Mouse (Mus musculus): Measurements from ENCODE around the gene Dek. TPM values are rescaled to one million over a fixed set of nuclear protein-coding genes. Genes with fewer than 3 reads are reported as not detected.

Gene Dek
- total and polyA plus RNA-seq, 3 experiments: 7.4 to 32.6 (median 32.1) TPM

DNA sequence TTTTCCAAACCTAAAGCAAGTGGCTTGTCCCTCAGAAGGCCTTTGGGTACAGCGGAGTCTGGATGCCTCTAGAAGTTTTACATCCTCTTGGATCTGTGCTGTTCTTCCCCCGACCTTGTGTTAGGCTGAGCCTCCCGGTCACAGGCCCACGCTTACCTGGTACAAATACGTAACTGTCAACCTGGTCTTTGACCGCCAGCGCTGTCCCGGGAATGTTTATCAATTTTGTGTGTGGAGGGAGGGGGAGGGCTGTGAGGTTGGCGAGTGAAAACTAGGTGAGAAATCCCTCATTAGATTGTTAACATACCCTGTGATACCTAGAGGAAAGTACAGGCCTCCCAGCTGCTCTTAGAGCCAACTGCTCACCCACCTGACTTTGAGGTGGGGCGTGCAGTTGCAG lies 44.0 kb upstream of the Dek start:
- Histone ChIP-seq H3K4me1 (ENCODE audit: control insufficient read depth, insufficient read depth, low read length) (peaks cover 2% of the 10 kb centered on the region; the same call in 1 of the 2 replicates), H3K27ac (no peak overlapping the region), H3K9ac (ENCODE audit: low read depth, low read length) (no peak overlapping the region), H3K36me3 (ENCODE audit: control insufficient read depth, insufficient read depth, low read length) (no peaks in the 10 kb centered on the region), H3K4me3 (no peak overlapping the region), H3K27me3 (ENCODE audit: control insufficient read depth, insufficient read depth, low read length) (no peaks in the 10 kb centered on the region), H3K79me2 (replicated peaks; ENCODE audit: control insufficient read depth, insufficient read depth, low read length) (no peaks in the 10 kb centered on the region)
- 93% methylated on average over 10 of the region's 10 CpGs for WGBS
- TF ChIP-seq POLR2A (IDR thresholded peaks at IDR 0.05; ENCODE audit: insufficient read depth, low read depth, low read length): no peak
- no peak for TF ChIP-seq CTCF (IDR thresholded peaks at IDR 0.05)
- TF ChIP-seq EP300 (IDR thresholded peaks at IDR 0.05; ENCODE audit: insufficient read depth, low read depth, low read length): no peak
- DNase-seq: no peak
- intact Hi-C loops (cut with DNase I): loop anchor here (2.0 to 10.0 kb wide), 3 partner anchors 37 to 75 kb away; partner anchors contain the start of gene Dek

DNA sequence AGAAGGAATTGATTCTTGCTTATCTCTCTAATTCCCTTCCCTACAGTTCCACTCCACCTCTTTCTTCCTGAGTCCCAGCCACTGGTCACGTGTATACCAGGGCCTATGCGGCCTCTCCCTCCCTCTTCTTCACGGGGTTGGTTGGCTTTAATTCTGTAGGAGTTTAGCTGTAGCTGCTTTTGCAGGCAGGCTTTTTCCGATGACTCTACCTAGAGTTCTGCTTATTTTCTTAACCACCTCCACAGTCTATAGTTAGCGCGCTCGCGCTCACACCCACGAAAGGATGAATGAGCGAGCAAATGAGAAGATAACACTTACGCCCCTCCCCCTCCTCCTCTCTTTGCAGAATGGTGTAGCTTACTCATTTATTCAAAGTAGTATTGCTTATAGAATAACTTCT lies 42.6 kb upstream of the Dek start:
- TF ChIP-seq CTCF (IDR thresholded peaks at IDR 0.05) (no peak), EP300 (IDR thresholded peaks at IDR 0.05; ENCODE audit: insufficient read depth, low read depth, low read length) (no peak), POLR2A (IDR thresholded peaks at IDR 0.05; ENCODE audit: insufficient read depth, low read depth, low read length) (no peak)
- DNase-seq: peak in 1 of 2 experiments; percentile 13
- intact Hi-C loops (cut with DNase I): no loop called here
- Histone ChIP-seq H3K4me3 (peak overlapping the region; percentile 15), H3K36me3 (ENCODE audit: control insufficient read depth, insufficient read depth, low read length) (no peaks in the 10 kb centered on the region), H3K79me2 (replicated peaks; ENCODE audit: control insufficient read depth, insufficient read depth, low read length) (no peaks in the 10 kb centered on the region), H3K27ac (peak overlapping the region; percentile 48; the same call in 1 of the 2 replicates), H3K27me3 (ENCODE audit: control insufficient read depth, insufficient read depth, low read length) (no peaks in the 10 kb centered on the region), H3K4me1 (ENCODE audit: control insufficient read depth, insufficient read depth, low read length) (no peaks in the 10 kb centered on the region), H3K9ac (ENCODE audit: low read depth, low read length) (peak overlapping the region; percentile 1; the same call in 1 of the 2 replicates)
- WGBS: 28% methylated on average over 11 of the region's 11 CpGs

- Histone ChIP-seq H3K27me3 (ENCODE audit: control insufficient read depth, insufficient read depth, low read length) (no peaks in the 10 kb centered on the region), H3K4me1 (ENCODE audit: control insufficient read depth, insufficient read depth, low read length) (no peaks in the 10 kb centered on the region), H3K36me3 (ENCODE audit: control insufficient read depth, insufficient read depth, low read length) (no peaks in the 10 kb centered on the region), H3K27ac (no peak overlapping the region), H3K4me3 (no peak overlapping the region), H3K9ac (ENCODE audit: low read depth, low read length) (no peak overlapping the region), H3K79me2 (replicated peaks; ENCODE audit: control insufficient read depth, insufficient read depth, low read length) (no peaks in the 10 kb centered on the region)
- TF ChIP-seq EP300 (IDR thresholded peaks at IDR 0.05; ENCODE audit: insufficient read depth, low read depth, low read length) (no peak), CTCF (IDR thresholded peaks at IDR 0.05) (no peak), POLR2A (IDR thresholded peaks at IDR 0.05; ENCODE audit: insufficient read depth, low read depth, low read length) (no peak)
- WGBS: 50% methylated on average over 7 of the region's 7 CpGs
- intact Hi-C loops (cut with DNase I): no loop called here
- DNase-seq: no peak
Observed at GRCm38 (mm10) chr13:47146388-47146787, 40.4 kb upstream of the Dek start.

DNA sequence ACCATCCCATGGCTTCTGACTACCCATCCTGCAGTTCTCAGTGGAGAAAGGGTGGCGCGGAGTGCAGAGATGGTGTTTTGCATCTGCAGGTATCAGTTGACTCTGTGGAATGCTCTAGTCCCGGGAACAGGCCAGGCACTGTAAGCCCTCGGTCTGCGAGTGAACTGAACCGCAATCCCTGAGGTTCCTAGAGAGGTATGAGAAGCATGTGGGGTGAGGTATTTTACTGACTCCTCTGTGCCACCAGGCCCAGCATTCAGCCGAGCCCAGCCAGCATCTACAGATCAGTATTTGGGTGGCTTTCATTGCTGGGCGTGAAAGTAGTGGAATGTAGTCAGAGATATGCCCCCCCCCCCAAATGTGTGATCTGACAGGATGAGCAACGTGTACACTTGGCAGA lies 39.9 kb upstream of the Dek start:
- no peaks in the 10 kb centered on the region for H3K79me2 ChIP-seq (replicated peaks; ENCODE audit: control insufficient read depth, insufficient read depth, low read length)
- intact Hi-C loops (cut with DNase I): no loop called here
- no peak overlapping the region for H3K4me3 ChIP-seq
- DNase-seq: no peak
- 60% methylated on average over 9 of the region's 9 CpGs for WGBS
- H3K36me3 ChIP-seq (ENCODE audit: control insufficient read depth, insufficient read depth, low read length): no peaks in the 10 kb centered on the region
- H3K27me3 ChIP-seq (ENCODE audit: control insufficient read depth, insufficient read depth, low read length): no peaks in the 10 kb centered on the region
- H3K9ac ChIP-seq (ENCODE audit: low read depth, low read length): no peak overlapping the region
- no peak overlapping the region for H3K27ac ChIP-seq
- no peaks in the 10 kb centered on the region for H3K4me1 ChIP-seq (ENCODE audit: control insufficient read depth, insufficient read depth, low read length)
- TF ChIP-seq EP300 (IDR thresholded peaks at IDR 0.05; ENCODE audit: insufficient read depth, low read depth, low read length) (no peak), CTCF (IDR thresholded peaks at IDR 0.05) (no peak), POLR2A (IDR thresholded peaks at IDR 0.05; ENCODE audit: insufficient read depth, low read depth, low read length) (no peak)

DNA sequence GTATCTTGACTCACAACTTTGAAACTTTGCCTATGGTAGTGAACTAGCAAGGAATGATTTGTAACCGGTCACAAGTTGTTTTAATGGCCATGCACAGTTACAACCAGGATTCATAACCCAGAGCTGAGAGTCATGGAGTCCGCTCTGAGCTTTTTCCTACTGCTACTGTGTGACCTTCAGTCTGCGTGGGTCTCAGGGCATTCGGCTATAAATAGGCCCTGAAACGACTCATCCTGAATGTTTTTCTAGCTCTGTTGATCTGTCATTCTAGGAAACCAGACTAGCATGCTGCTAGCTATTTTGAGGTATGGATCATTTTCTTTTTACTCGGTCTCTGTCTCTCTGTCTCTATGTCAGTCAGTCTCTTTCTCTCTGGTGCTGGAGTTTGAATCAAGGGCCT lies 36.8 kb upstream of the Dek start:
- Histone ChIP-seq H3K36me3 (ENCODE audit: control insufficient read depth, insufficient read depth, low read length) (no peaks in the 10 kb centered on the region), H3K27ac (peak overlapping the region; percentile 41; the same call in 1 of the 2 replicates), H3K9ac (ENCODE audit: low read depth, low read length) (no peak overlapping the region; the same call in 1 of the 2 replicates), H3K27me3 (ENCODE audit: control insufficient read depth, insufficient read depth, low read length) (no peaks in the 10 kb centered on the region), H3K79me2 (replicated peaks; ENCODE audit: control insufficient read depth, insufficient read depth, low read length) (no peaks in the 10 kb centered on the region), H3K4me3 (no peak overlapping the region), H3K4me1 (ENCODE audit: control insufficient read depth, insufficient read depth, low read length) (no peaks in the 10 kb centered on the region)
- intact Hi-C loops (cut with DNase I): no loop called here
- DNase-seq: no peak
- no peak for TF ChIP-seq CTCF (IDR thresholded peaks at IDR 0.05)
- TF ChIP-seq EP300 (IDR thresholded peaks at IDR 0.05; ENCODE audit: insufficient read depth, low read depth, low read length): no peak
- TF ChIP-seq POLR2A (IDR thresholded peaks at IDR 0.05; ENCODE audit: insufficient read depth, low read depth, low read length): no peak
- WGBS: 46% methylated on average over 6 of the region's 6 CpGs

DNA sequence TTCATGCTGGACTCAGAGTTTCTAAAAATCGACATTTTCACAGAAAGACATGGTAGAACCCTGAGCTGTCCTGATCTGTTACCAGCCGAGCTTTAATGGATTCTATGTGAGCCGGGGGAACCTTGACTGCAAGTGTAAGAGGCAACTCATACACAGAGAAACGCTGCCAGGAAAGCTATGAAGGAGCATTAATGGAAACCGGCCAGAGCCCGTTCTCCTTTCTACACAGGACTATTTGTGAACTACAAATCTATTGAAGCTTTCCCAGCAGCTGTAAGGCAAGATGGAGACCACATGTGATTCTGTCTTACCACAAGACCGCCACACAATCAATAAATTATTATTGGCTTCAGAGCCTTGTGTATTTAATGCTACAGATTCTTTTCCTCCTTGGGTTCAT lies 29.7 kb upstream of the Dek start:
- no peaks in the 10 kb centered on the region for H3K4me1 ChIP-seq (ENCODE audit: control insufficient read depth, insufficient read depth, low read length)
- WGBS: 77% methylated on average over 7 of the region's 7 CpGs
- no peaks in the 10 kb centered on the region for H3K79me2 ChIP-seq (replicated peaks; ENCODE audit: control insufficient read depth, insufficient read depth, low read length)
- no peak for DNase-seq
- no peak overlapping the region for H3K9ac ChIP-seq (ENCODE audit: low read depth, low read length)
- TF ChIP-seq EP300 (IDR thresholded peaks at IDR 0.05; ENCODE audit: insufficient read depth, low read depth, low read length): no peak
- no peak for TF ChIP-seq POLR2A (IDR thresholded peaks at IDR 0.05; ENCODE audit: insufficient read depth, low read depth, low read length)
- no peak for TF ChIP-seq CTCF (IDR thresholded peaks at IDR 0.05)
- H3K27ac ChIP-seq: no peak overlapping the region
- no peaks in the 10 kb centered on the region for H3K36me3 ChIP-seq (ENCODE audit: control insufficient read depth, insufficient read depth, low read length)
- no peak overlapping the region for H3K4me3 ChIP-seq
- intact Hi-C loops (cut with DNase I): no loop called here
- H3K27me3 ChIP-seq (ENCODE audit: control insufficient read depth, insufficient read depth, low read length): no peaks in the 10 kb centered on the region

Data from heart, adult 2 months (tissue).